Mouse (Mus musculus) regulatory T cell (primary cell): Measurements from ENCODE around the gene Ehd4.

Experiments
- in situ Hi-C: fragments of 300-600 bp; cut with MboI, MseI; formaldehyde crosslinking; loops from one replicate; pipeline ENCODE4 v1.15.1; 2025; ENCODE audit warnings: high pct_unique_total_duplicates

Ehd4 gene

GRCm38 (mm10) chr2:120111172-120111571 lies 43.2 kb downstream of the Ehd4 start:
- in situ Hi-C loops = no loop called here

GRCm38 (mm10) chr2:120108077-120108476 lies 46.3 kb downstream of the Ehd4 start:
- in situ Hi-C loops = no loop called here

- in situ Hi-C loops = no loop called here
Measured at GRCm38 (mm10) chr2:120107446-120107845, 47.0 kb downstream of the Ehd4 start.

- in situ Hi-C loops = no loop called here
Measured at GRCm38 (mm10) chr2:120106397-120106973, 47.9 kb downstream of the Ehd4 start.

GRCm38 (mm10) chr2:120105861-120106260 lies 48.5 kb downstream of the Ehd4 start:
- in situ Hi-C loops = no loop called here

DNA sequence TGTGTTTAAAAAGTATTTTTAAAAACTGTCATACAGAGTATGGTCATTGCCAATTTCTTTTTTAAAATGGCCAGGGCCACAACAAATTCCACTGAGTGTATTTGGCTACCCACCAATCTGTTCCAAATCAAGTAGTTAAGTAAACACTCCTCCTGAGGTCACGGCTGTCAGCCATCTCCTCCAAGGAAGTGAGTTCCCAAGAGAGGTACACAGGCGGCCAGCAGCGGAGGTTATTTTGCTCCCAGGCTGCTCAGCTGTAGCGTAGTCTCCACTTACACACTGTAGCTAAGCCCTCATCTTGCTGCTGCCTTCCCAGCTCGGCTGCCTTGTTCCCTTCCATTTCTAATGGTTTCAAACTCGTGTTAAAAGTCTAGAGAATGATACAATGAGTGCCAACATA lies 51.5 kb downstream of the Ehd4 start:
- in situ Hi-C loops = no loop called here

DNA sequence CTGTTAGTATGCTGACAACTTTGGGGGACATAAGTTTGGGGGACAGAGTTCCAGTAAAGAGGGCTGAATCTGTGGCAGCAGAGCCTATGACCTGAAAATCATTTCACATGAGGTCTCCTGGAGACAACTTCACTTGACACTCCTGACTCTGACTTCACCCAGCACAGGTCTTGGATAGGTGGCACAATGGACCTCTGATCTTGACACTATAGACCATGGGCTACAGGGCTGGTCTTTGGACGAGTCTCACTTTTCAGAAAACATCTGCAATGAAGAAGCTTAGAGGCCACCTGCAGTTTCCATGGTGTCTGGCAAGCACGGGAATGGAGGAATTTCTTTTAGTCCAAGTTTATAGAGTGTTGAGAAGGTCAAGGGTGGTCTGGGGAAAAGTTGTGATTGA lies 52.0 kb downstream of the Ehd4 start:
- in situ Hi-C loops = no loop called here

GRCm38 (mm10) chr2:120101961-120102360 lies 52.4 kb downstream of the Ehd4 start:
- in situ Hi-C loops = no loop called here

DNA sequence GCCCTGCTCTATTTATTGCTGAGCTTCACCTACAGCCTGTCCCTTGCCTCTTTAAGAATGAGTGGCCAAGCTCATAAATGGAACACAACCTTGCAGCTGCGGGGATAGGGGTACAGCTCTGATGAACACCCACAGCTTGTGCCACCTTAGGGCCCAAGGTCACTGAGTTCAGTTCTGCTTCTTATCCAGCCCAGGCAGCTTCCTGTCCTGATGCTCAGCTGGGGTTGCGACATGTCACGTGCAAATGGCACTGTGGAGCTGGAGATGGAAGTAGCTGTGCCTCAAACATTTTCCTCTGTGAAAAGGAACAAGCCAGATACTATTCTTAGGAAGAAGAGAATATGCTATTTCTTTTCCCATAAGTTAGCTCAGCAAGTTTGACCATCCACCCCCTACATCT lies 54.5 kb downstream of the Ehd4 start:
- in situ Hi-C loops = no loop called here

DNA sequence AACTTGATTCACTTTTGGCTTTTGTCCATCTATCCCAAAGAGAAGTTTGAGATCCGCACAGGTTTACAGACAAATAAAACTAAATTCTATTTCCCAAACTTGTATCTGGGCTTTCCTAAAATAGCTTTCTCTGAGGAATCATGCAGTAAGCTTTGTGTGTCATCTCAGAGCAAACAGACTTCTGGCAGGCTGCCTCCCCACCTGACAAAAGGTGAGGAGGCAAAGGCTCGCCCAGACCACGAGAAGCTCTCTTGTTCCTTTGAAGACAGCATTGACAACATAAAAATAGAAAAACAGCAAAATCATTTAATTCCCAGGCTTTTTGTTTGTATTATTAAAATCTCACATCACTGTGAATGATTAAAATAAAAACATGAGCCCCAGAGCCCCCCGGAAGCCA lies 55.1 kb downstream of the Ehd4 start:
- in situ Hi-C loops = no loop called here

GRCm38 (mm10) chr2:120098781-120099202 lies 55.6 kb downstream of the Ehd4 start:
- in situ Hi-C loops = no loop called here

DNA sequence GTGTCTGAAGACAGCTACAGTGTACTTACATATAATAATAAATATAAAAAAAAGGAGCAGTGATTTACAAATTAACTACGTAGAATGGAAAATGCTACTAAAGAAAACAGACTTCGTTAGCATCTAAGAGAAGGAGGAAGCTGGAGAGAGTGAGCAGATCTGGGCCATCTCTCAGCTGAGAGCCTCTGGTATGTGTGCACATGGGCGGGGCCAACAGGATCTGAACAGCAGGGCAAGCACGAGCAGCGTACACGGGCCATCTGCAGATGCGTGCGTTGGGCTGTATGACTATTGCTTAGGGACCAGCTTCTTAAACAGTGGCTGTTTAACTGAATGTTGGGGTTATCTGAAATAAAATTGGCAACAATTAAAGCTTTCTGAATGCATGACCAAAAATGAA lies 56.5 kb downstream of the Ehd4 start:
- in situ Hi-C loops = no loop called here

GRCm38 (mm10) chr2:120096711-120097110 lies 57.7 kb downstream of the Ehd4 start:
- in situ Hi-C loops = no loop called here

DNA sequence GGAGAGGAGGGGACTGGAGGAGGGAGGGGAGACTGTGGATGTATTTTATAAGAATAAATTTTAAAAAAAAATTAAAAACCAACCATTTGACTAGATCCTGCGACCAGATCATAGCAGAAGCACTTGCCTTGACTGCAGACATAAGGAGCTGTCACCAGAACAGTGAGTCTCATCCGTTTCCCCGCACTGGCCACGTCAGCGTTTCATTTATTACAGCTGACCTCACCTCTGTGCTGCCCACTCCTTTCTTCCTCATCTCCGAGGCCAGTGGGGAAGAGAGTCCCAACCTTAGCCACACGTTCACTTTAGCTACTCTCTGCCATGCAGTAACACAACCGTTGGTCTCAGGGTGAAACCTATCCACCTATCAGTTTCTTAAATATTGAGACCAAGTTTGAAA lies 58.2 kb downstream of the Ehd4 start:
- in situ Hi-C loops = no loop called here

DNA sequence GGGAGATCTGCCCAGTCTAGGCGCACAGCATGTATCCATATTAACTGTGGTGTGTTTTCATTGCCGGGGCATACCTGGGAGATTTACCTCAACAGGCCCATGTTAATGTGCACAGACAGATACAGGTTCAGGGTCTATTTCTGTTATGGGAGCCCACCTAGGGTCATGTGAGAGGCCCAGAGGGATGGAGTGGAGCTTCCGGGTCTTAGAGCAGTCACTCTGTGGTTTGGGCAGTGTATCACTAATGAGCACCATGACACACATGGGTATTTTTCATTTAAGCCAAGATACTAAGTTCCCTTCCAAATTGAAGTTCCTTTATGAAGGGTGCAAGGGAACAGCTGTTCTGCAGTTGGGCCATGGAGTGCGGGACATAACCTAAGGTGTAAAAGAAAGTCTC lies 59.2 kb downstream of the Ehd4 start:
- in situ Hi-C loops = no loop called here

GRCm38 (mm10) chr2:120093671-120094430 lies 60.6 kb downstream of the Ehd4 start:
- in situ Hi-C loops = no loop called here

DNA sequence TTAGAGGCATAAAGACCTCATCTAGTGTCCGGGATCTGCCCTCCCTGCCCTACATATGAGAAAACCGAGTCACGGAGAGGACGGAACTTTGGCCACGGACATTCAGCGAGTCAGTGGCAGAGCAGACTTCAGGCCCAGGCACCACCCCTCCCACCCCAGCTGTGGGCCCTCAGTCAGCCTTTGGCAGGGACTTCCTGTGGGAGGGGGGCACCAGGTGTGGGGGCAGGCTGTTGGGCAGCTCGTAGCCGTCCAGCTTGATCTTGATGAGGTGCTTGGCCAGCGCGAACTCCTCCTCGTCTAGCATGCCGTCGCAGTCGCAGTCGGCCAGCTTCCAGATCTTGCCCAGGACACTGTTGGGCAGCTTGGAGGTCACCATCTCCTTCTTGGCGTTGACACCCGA lies 63.4 kb downstream of the Ehd4 start:
- in situ Hi-C loops = no loop called here

- in situ Hi-C loops = no loop called here
Measured at GRCm38 (mm10) chr2:120087897-120088296, 66.5 kb downstream of the Ehd4 start.

DNA sequence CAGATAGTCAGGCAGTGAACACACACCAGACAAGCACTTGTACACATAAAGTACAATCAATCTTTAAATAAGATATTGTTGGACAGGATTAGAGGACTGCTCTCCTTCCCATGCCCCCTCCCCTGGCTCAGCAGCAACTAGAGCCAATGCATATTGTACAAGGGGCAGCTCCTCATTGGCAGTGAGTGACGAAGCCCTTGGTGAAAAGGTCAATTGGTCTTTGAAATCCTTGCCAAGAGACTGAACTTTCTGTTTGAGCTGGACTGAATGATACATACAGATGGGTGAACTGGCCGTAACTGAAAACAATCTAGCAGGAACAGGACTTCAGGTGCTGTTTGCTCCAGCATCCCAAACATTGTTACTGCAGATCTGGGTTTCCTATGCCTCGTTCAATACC lies 67.0 kb downstream of the Ehd4 start:
- in situ Hi-C loops = no loop called here

DNA sequence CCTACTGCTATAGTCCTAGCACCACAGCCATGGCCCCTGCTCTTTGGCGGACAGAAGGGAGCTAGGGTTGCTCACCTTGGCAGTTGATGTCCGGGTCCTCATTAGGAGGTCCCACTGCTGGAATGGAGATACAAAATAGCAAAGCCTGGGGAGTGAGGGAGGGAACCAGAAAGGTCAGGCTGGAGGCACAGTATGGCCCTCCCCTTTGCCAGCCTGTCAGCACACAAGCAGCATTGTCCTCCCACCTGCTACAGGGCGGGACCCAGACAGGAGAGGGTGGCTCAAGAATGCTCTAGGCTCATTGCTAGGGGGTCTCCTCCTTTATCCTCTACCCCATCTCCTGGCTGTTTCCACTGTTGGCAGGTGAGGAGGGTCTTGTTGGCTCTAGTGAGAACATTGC lies 68.4 kb downstream of the Ehd4 start:
- in situ Hi-C loops = no loop called here

DNA sequence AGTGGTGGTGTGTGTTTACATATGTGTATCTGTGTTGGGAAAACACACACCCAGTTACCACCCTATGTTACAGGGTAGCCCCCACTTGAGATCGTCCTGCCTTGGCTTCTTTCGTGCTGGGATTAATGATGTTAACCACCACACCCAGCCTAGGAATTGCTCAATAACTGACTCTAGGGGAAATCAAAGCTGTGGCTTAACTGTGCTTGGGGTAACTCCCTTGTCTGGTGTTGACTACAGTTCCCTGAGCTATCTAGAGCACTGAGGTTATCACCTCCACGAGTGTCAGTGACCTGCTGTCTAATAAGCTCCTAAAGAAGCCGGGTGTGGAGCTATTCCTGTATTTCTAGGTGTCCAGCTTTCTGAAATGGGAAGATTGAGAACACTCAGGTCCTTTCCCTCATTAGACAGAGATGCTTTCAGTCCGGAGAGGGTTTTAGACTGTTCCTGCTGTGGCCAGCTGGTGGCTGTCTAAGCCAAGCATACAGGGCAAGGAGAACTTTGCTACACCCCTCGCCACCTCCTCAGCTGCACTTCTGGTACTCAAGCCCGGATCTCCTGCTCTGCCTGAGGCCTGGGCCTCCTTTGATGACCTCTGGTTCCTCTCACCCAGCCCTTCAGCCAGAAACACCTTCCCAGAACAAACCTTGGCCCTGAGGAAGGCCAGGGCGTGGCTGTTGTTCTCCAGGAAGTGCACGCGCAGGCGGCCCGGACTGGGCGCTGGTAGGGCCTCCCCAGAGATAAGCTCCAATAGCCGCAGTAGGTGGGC lies 69.6 kb downstream of the Ehd4 start:
- in situ Hi-C loops = no loop called here

GRCm38 (mm10) chr2:120082416-120082815 lies 72.0 kb downstream of the Ehd4 start:
- in situ Hi-C loops = no loop called here
